Mouse (Mus musculus): ENCODE results near the gene Mrpl17.
"Not testable (repeated sequence)": the region's sequence is repeated elsewhere in the genome, so short reads cannot be mapped to it uniquely, and the experiment has no call there.

Gene Mrpl17

GRCm38 (mm10) chr7:105810877-105811489 is at the start of gene Mrpl17:
Mrpl17 (minus strand) TSS chr7:105811099.
- DNase-seq (ENCODE audit: low spot score in 2 of 2) = peak; percentile 100

DNA sequence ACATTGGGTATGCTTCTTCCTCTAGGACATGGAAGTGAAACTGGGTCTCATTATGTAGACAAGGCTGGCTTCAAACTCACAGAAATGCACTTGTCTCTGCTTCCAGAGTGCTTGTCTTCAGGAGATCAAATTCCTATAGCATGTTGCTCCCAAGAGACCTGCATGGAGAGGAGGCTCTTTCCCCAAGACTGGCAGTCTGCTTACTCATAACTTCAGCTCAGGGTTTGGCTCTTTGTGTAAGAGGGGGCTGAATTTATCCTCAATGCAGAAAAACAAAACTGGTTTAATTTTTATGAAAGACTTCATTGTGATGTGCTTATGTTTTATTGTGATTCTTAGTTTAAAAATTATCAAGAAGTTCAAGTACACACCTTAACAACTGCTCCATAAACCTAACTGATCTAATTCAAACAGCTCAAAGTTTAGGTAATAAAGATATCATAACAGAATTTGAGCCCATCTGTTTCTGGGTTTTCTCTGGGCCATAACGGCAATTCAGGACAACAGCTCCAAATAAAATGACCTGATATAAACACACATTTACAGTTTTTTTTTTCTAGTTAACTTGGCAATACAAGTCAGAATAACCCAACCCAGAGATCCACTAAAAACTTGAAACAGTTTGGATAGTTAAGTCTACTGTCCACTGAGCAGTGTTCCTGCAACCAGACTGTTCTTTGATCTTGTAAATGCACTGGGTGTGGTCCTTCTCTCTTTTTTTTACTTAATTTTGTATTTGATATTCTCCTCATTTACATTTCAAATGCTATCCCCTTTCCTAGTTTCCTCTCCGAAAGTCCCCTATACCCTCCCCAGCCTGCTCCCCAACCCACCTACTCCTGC is 45.0 kb upstream of the Mrpl17 start:
- DNase-seq (ENCODE audit: low spot score in 2 of 2) = not testable (repeated sequence)

GRCm38 (mm10) chr7:105824281-105824680 is 13.4 kb upstream of the Mrpl17 start:
- DNase-seq (ENCODE audit: low spot score in 2 of 2) = no peak

DNA sequence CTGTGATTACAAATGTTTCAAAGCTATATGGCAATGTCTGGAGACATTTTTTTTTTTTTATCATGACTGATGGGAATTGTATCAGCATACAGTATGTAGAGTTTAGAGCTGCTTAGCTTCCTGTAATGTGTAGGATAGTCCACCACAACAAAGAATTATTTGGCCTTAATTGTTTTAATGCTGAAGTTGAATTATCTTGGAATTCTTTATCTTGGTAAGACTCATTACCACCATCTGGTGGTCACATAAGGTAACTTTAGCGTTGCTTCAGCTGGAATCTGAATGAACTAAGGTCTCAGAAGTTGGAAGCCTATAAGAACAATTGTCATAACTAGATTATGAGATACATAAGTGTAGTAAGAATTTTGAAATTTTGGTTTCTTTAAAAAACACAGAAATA is 7.6 kb upstream of the Mrpl17 start:
- no peak for DNase-seq (ENCODE audit: low spot score in 2 of 2)

GRCm38 (mm10) chr7:105816736-105817135 is 5.8 kb upstream of the Mrpl17 start:
- no peak for DNase-seq (ENCODE audit: low spot score in 2 of 2)

DNA sequence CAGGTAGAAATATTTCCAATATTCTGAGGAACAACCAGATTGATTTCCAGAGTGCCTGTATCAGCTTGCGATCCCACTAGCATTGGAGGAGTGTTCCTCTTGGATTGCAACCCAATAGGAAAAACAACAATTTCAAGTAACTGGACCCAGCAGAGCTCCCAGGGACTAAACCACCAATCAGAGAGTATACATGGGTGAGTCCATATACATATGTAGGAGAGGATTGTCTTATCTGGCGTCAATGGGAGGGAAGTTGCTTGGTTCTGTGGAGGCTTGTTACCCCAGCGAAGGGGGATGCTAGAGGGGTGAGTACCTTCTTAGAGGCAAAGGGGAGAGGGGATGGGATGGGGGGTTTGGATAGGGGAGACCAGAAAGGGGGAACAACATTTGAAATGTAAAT is 2.4 kb upstream of the Mrpl17 start:
- no peak for DNase-seq (ENCODE audit: low spot score in 2 of 2)

GRCm38 (mm10) chr7:105812566-105812965 is 1.7 kb upstream of the Mrpl17 start:
- no peak for DNase-seq (ENCODE audit: low spot score in 2 of 2)

DNA sequence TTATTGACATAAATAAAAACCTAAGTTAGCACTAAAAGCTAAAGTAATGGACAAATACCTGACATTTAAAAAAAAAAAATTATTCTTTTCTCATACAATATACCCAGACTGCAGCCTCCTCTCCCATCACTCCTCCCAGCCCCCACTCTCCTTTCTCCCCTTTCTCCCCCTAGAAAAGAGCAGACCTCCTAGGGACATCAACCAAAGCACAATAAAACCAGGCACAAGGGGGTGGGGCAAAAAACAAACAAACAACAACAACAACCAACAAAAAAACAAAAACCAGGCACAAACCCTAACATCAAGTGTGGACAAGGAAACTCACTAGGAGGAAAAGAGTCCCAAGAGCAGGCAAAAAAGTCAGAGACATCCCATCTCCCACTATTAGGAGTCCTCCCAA is 617 bp upstream of the Mrpl17 start:
- no peak for DNase-seq (ENCODE audit: low spot score in 2 of 2)

DNA sequence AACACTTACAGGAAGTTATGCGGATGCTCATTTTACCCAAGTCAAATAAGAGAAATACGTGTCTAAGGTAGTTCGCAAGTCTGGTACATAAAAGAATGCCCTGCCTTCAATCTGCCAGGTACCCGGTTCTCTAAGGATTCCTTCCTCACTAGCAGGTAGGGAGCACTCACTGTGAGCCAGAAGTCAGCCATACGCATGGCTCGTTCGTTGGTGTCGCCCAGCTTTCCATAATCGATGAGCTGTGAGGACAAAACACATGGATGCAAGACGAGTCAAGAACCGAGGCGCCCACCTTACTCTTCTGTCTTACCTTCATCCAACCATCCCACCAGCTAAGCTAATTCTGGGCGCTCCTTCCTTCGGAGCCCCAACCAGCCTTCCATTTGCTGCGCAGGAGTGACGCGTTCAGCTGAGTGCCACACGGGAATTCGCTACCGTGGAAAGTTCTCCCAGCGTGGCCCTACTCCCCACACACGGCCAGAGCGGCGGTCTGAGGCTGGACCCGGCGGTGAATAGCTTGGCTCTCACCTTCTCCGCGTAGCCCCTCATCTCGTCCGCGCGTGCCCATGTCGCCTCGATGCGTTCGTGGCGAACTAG is 521 bp downstream of the Mrpl17 start:
- no peak for DNase-seq (ENCODE audit: low spot score in 2 of 2)

DNA sequence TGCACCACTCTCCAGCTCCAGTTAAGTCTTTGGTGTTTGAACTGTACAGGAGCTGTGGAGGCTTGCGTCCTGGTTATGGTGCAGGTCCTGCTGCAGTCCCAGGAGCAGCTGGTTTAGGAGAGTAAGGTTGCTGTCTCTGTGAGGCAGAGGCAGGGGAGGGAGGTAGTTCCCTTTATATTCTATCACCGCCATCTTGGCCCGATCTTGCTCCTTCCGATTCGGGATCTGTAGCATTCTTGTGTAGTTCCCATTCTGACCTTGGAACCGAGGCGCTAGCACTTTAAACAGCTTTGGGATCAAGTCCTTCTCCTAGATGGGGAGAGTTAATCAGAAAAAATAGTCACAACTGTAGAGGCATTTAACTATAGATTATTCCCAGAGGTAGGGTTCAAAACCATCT is 1.1 kb downstream of the Mrpl17 start:
- DNase-seq (ENCODE audit: low spot score in 2 of 2) = peak in 1 of 2 experiments; percentile 55

- peak in 1 of 2 experiments; percentile 30 for DNase-seq (ENCODE audit: low spot score in 2 of 2)
Measured at GRCm38 (mm10) chr7:105808385-105808784, 2.5 kb downstream of the Mrpl17 start.

- no peak for DNase-seq (ENCODE audit: low spot score in 2 of 2)
Measured at GRCm38 (mm10) chr7:105806716-105807115, 4.2 kb downstream of the Mrpl17 start.

DNA sequence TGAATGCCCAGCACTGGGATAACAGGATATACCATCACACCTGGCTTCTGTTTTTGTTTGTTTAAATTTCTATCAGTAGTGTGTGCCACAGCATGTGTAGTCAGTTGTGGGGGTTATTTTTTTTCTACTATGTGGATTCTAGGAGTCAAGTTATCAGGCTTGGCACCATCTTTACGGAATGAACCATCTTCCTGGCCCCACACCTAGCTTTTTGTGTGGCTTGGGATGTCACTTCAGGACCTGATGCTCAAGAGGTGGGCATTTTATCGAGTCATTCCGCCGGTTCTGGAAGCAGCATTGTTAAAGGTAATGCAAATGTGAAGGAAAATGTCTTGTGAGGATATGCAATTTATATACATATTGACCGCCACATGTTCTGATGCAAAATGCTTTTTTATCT is 4.8 kb downstream of the Mrpl17 start:
- no peak for DNase-seq (ENCODE audit: low spot score in 2 of 2)

GRCm38 (mm10) chr7:105803428-105803827 is 7.5 kb downstream of the Mrpl17 start:
- no peak for DNase-seq (ENCODE audit: low spot score in 2 of 2)

GRCm38 (mm10) chr7:105802771-105803170 is 8.1 kb downstream of the Mrpl17 start:
- no peak for DNase-seq (ENCODE audit: low spot score in 2 of 2)

- no peak for DNase-seq (ENCODE audit: low spot score in 2 of 2)
Measured at GRCm38 (mm10) chr7:105802312-105802711, 8.6 kb downstream of the Mrpl17 start.

- DNase-seq (ENCODE audit: low spot score in 2 of 2) = no peak
Measured at GRCm38 (mm10) chr7:105796972-105797371, 13.9 kb downstream of the Mrpl17 start.

GRCm38 (mm10) chr7:105795759-105796366 is 15.0 kb downstream of the Mrpl17 start:
- DNase-seq (ENCODE audit: low spot score in 2 of 2) = no peak

DNA sequence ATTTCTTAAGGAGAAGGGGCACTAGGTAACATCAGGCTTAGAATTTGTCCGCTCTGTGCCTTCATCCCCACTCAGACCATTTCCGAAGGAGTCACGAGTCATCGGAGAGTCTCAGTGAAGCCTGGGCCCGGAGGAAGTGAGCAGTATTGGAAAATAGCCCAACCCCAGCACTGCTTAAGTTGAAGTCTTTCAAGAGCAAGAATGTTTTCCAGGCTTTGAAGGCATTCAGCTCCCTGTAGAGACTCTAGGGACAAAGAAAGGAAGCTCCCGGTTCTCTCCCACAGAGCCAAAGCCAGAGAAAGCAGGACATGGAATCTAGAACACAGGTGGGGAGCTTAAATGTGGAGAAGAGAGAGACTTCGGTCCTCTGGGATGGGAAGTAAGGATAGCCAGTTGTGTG is 17.2 kb downstream of the Mrpl17 start:
- no peak for DNase-seq (ENCODE audit: low spot score in 2 of 2)

- DNase-seq (ENCODE audit: low spot score in 2 of 2) = no peak
Measured at GRCm38 (mm10) chr7:105791147-105791546, 19.8 kb downstream of the Mrpl17 start.

- no peak for DNase-seq (ENCODE audit: low spot score in 2 of 2)
Measured at GRCm38 (mm10) chr7:105787285-105788140, 23.4 kb downstream of the Mrpl17 start, which contains the start of gene Dchs1. Dchs1 (minus strand) TSS chr7:105787654.

All from spleen, postnatal 4 days (tissue).